Mouse (Mus musculus) MEL (cell line): ENCODE results near the gene Fam45a. TPM values are rescaled to one million over a fixed set of nuclear protein-coding genes. Genes with fewer than 3 reads are reported as not detected.

Experiments
- DNase-seq: peaks from one replicate; pipeline ENCODE4 v3.0.0; 2011; ENCODE audit warnings: low read depth, low spot score
- H3K27ac ChIP-seq: 2 replicates; pipeline ENCODE4 v1.5.1; 2012; ENCODE audit warnings: low read depth, mild to moderate bottlenecking, control low read depth, low read length, moderate library complexity; ENCODE audit not compliant: control insufficient read depth
- H3K27me3 ChIP-seq, 2 experiments: fragments of 150-350 bp in 1 of 2; sonication (generic) in 1 of 2; 2 replicates each; pipeline ENCODE4 v1.6.1; 2012; ENCODE audit warnings: low read length in 2 of 2, mild to moderate bottlenecking in 2 of 2, improper control_type of control experiment in 1 of 2, moderate library complexity in 1 of 2; ENCODE audit not compliant: insufficient read depth in 2 of 2, control insufficient read depth in 1 of 2
- H3K36me3 ChIP-seq, 2 experiments: 2 replicates each; pipeline ENCODE4 v1.6.1; 2012 to 2014; ENCODE audit warnings: low read length in 2 of 2, improper control_type of control experiment in 1 of 2, inconsistent platforms in 1 of 2, mild to moderate bottlenecking in 1 of 2; ENCODE audit not compliant: insufficient read depth in 2 of 2, control insufficient read depth in 1 of 2
- H3K4me1 ChIP-seq, 2 experiments: fragments of 150-350 bp in 1 of 2; sonication (generic) in 1 of 2; 2 replicates each; pipeline ENCODE4 v1.6.1; 2012; ENCODE audit warnings: low read length in 2 of 2, improper control_type of control experiment in 1 of 2, mild to moderate bottlenecking in 1 of 2; ENCODE audit not compliant: insufficient read depth in 2 of 2, control insufficient read depth in 1 of 2
- H3K4me3 ChIP-seq, 2 experiments: fragments of 150-350 bp in 1 of 2; sonication (generic) in 1 of 2; 2 replicates each; pipeline ENCODE4 v1.5.1; 2012; ENCODE audit warnings: low read depth in 2 of 2, low read length in 2 of 2, mild to moderate bottlenecking in 2 of 2, moderate library complexity in 2 of 2, control low read depth in 1 of 2, improper control_type of control experiment in 1 of 2; ENCODE audit not compliant: control insufficient read depth in 1 of 2, insufficient read depth in 1 of 2
- H3K79me2 ChIP-seq: 2 replicates; pipeline ENCODE4 v1.6.1; 2012; ENCODE audit warnings: mild to moderate bottlenecking, low read length, moderate library complexity; ENCODE audit not compliant: control insufficient read depth, poor library complexity, insufficient read depth
- H3K9ac ChIP-seq: 2 replicates; pipeline ENCODE4 v1.6.1; 2012; ENCODE audit warnings: low read depth, mild to moderate bottlenecking, control low read depth, low read length, moderate library complexity; ENCODE audit not compliant: control insufficient read depth, poor library complexity, severe bottlenecking
- H3K9me3 ChIP-seq: fragments of 150-350 bp; sonication (generic); replicated peaks from 2 replicates; pipeline ENCODE4 v1.6.1; 2012; ENCODE audit warnings: mild to moderate bottlenecking, low read length, improper control_type of control experiment, moderate library complexity; ENCODE audit not compliant: insufficient read depth
- BHLHE40 ChIP-seq: IDR thresholded peaks from 2 replicates; pipeline ENCODE4 v1.6.1; 2012; ENCODE audit warnings: low read depth, mild to moderate bottlenecking, inconsistent platforms, low read length, improper control_type of control experiment, borderline replicate concordance
- CHD1 ChIP-seq: IDR thresholded peaks from 2 replicates; pipeline ENCODE4 v1.6.1; 2012; ENCODE audit warnings: low read depth, mild to moderate bottlenecking, inconsistent platforms, low read length, improper control_type of control experiment
- CTCF ChIP-seq, 3 experiments: IDR thresholded peaks in 2 of 3; conservative IDR thresholded peaks in 1 of 3; 2 replicates each; pipeline ENCODE4 v1.5.1; 2011 to 2012; ENCODE audit warnings: low read length in 3 of 3, low read depth in 2 of 3, mild to moderate bottlenecking in 2 of 3, improper control_type of control experiment in 1 of 3, inconsistent platforms in 1 of 3, mixed read lengths in 1 of 3, moderate library complexity in 1 of 3; ENCODE audit not compliant: control insufficient read depth in 1 of 3, insufficient read depth in 1 of 3, poor library complexity in 1 of 3, severe bottlenecking in 1 of 3
- E2F4 ChIP-seq: IDR thresholded peaks from 2 replicates; pipeline ENCODE4 v1.6.1; 2011; ENCODE audit warnings: low read depth, low read length, improper control_type of control experiment, borderline replicate concordance
- ELF1 ChIP-seq: IDR thresholded peaks from 2 replicates; pipeline ENCODE4 v1.6.1; 2014; ENCODE audit warnings: low read depth, mild to moderate bottlenecking, inconsistent platforms, low read length, improper control_type of control experiment, moderate library complexity
- ETS1 ChIP-seq: IDR thresholded peaks from 2 replicates; pipeline ENCODE4 v1.6.1; 2012; ENCODE audit warnings: low read depth, mild to moderate bottlenecking, inconsistent platforms, low read length, improper control_type of control experiment, moderate library complexity
- GABPA ChIP-seq: IDR thresholded peaks from 2 replicates; pipeline ENCODE4 v1.6.1; 2012; ENCODE audit warnings: low read depth, mild to moderate bottlenecking, inconsistent platforms, low read length, improper control_type of control experiment, moderate library complexity
- GATA1 ChIP-seq: IDR thresholded peaks from 2 replicates; pipeline ENCODE4 v1.6.1; 2011; ENCODE audit warnings: low read depth, low read length, improper control_type of control experiment
- HCFC1 ChIP-seq: IDR thresholded peaks from 2 replicates; pipeline ENCODE4 v1.6.1; 2012; ENCODE audit warnings: low read depth, mild to moderate bottlenecking, inconsistent platforms, low read length, improper control_type of control experiment, moderate library complexity
- JUND ChIP-seq: IDR thresholded peaks from 2 replicates; pipeline ENCODE4 v1.6.1; 2011; ENCODE audit warnings: low read depth, mild to moderate bottlenecking, improper control_type of control experiment, low read length
- KAT2A ChIP-seq: conservative IDR thresholded peaks from 2 replicates; pipeline ENCODE4 v1.6.1; 2012; ENCODE audit warnings: low read depth, low read length, improper control_type of control experiment, inconsistent platforms
- MAFK ChIP-seq: IDR thresholded peaks from 2 replicates; pipeline ENCODE4 v1.6.1; 2011; ENCODE audit warnings: low read depth, mild to moderate bottlenecking, low read length, improper control_type of control experiment, borderline replicate concordance
- MAX ChIP-seq: IDR thresholded peaks from 2 replicates; pipeline ENCODE4 v1.6.1; 2011; ENCODE audit warnings: low read length, improper control_type of control experiment
- MEF2A ChIP-seq: IDR thresholded peaks from 2 replicates; pipeline ENCODE4 v1.6.1; 2014; ENCODE audit warnings: low read depth, mild to moderate bottlenecking, inconsistent platforms, low read length, improper control_type of control experiment; ENCODE audit not compliant: poor library complexity, insufficient replicate concordance, severe bottlenecking; ENCODE audit errors: extremely low read depth
- MYB ChIP-seq: IDR thresholded peaks from 2 replicates; pipeline ENCODE4 v1.6.1; 2011; ENCODE audit warnings: mild to moderate bottlenecking, low read depth, low read length, improper control_type of control experiment
- MYC ChIP-seq: IDR thresholded peaks from 2 replicates; pipeline ENCODE4 v1.6.1; 2011; ENCODE audit warnings: low read depth, mild to moderate bottlenecking, low read length, improper control_type of control experiment, moderate library complexity
- NELFE ChIP-seq: IDR thresholded peaks from 2 replicates; pipeline ENCODE4 v1.6.1; 2011; ENCODE audit warnings: low read depth, low read length, improper control_type of control experiment
- NRF1 ChIP-seq: IDR thresholded peaks from 2 replicates; pipeline ENCODE4 v1.6.1; 2014; ENCODE audit warnings: low read depth, mild to moderate bottlenecking, inconsistent platforms, low read length, improper control_type of control experiment, moderate library complexity; ENCODE audit not compliant: poor library complexity, insufficient read depth, severe bottlenecking
- POLR2A ChIP-seq, 2 experiments: IDR thresholded peaks; 2 replicates each; pipeline ENCODE4 v1.6.1; 2011 to 2012; ENCODE audit warnings: low read length in 2 of 2, mild to moderate bottlenecking in 2 of 2, control low read depth in 1 of 2, improper control_type of control experiment in 1 of 2, low read depth in 1 of 2, moderate library complexity in 1 of 2; ENCODE audit not compliant: control insufficient read depth in 1 of 2, insufficient read depth in 1 of 2, poor library complexity in 1 of 2
- POLR2AphosphoS2 ChIP-seq: IDR thresholded peaks from 2 replicates; pipeline ENCODE4 v1.6.1; 2011; ENCODE audit warnings: low read length, improper control_type of control experiment
- RAD21 ChIP-seq: IDR thresholded peaks from 2 replicates; pipeline ENCODE4 v1.6.1; 2011; ENCODE audit warnings: mild to moderate bottlenecking, low read depth, low read length, improper control_type of control experiment
- RCOR1 ChIP-seq: IDR thresholded peaks from 2 replicates; pipeline ENCODE4 v1.6.1; 2012; ENCODE audit warnings: low read depth, mild to moderate bottlenecking, inconsistent platforms, low read length, improper control_type of control experiment
- SIN3A ChIP-seq: IDR thresholded peaks from 2 replicates; pipeline ENCODE4 v1.6.1; 2012; ENCODE audit warnings: low read length, improper control_type of control experiment, inconsistent platforms
- SMC3 ChIP-seq: IDR thresholded peaks from 2 replicates; pipeline ENCODE4 v1.6.1; 2011; ENCODE audit warnings: low read depth, low read length, improper control_type of control experiment
- TAL1 ChIP-seq: IDR thresholded peaks from 2 replicates; pipeline ENCODE4 v1.6.1; 2012; ENCODE audit warnings: mild to moderate bottlenecking, inconsistent platforms, low read length, moderate library complexity, mixed read lengths
- TBP ChIP-seq: IDR thresholded peaks from 2 replicates; pipeline ENCODE4 v1.8.0; 2011; ENCODE audit warnings: low read depth, low read length, improper control_type of control experiment
- TCF12 ChIP-seq: IDR thresholded peaks from 2 replicates; pipeline ENCODE4 v1.6.1; 2014; ENCODE audit warnings: low read depth, mild to moderate bottlenecking, inconsistent platforms, low read length, improper control_type of control experiment, moderate library complexity
- UBTF ChIP-seq: IDR thresholded peaks from 2 replicates; pipeline ENCODE4 v1.6.1; 2012; ENCODE audit warnings: low read depth, mild to moderate bottlenecking, inconsistent platforms, low read length, improper control_type of control experiment, moderate library complexity, borderline replicate concordance; ENCODE audit not compliant: insufficient read depth
- USF1 ChIP-seq: IDR thresholded peaks from 2 replicates; pipeline ENCODE4 v1.6.1; 2014; ENCODE audit warnings: low read depth, mild to moderate bottlenecking, inconsistent platforms, low read length, improper control_type of control experiment, moderate library complexity
- USF2 ChIP-seq, 2 experiments: IDR thresholded peaks; 2 replicates each; pipeline ENCODE4 v1.6.1; 2011 to 2012; ENCODE audit warnings: improper control_type of control experiment in 2 of 2, low read length in 2 of 2, borderline replicate concordance in 1 of 2, inconsistent platforms in 1 of 2, low read depth in 1 of 2, mild to moderate bottlenecking in 1 of 2; ENCODE audit not compliant: insufficient read depth in 1 of 2
- ZC3H11A ChIP-seq: IDR thresholded peaks from 2 replicates; pipeline ENCODE4 v1.6.1; 2012; ENCODE audit warnings: low read depth, mild to moderate bottlenecking, inconsistent platforms, low read length, improper control_type of control experiment
- ZKSCAN1 ChIP-seq: IDR thresholded peaks from 2 replicates; pipeline ENCODE4 v1.6.1; 2012; ENCODE audit warnings: low read depth, mild to moderate bottlenecking, inconsistent platforms, low read length, improper control_type of control experiment, moderate library complexity
- ZMIZ1 ChIP-seq: IDR thresholded peaks from 2 replicates; pipeline ENCODE4 v1.6.1; 2012; ENCODE audit warnings: low read depth, mild to moderate bottlenecking, inconsistent platforms, low read length, improper control_type of control experiment, moderate library complexity
- ZNF384 ChIP-seq: IDR thresholded peaks from 2 replicates; pipeline ENCODE4 v1.6.1; 2012; ENCODE audit warnings: low read depth, mild to moderate bottlenecking, inconsistent platforms, low read length, improper control_type of control experiment
- polyA plus RNA-seq, 2 experiments: library from polyadenylated mRNA; stranded (reverse) in 1 of 2; unstranded in 1 of 2; fragments of >175 nt in 1 of 2; fragments of >200 nt in 1 of 2; gene quantifications; 2 replicates each; pipeline versions ENCODE4 v1.2.1 to v1.2.4; 2012; ENCODE audit warnings: low replicate concordance in 2 of 2, low read depth in 1 of 2; ENCODE audit not compliant: insufficient read length in 2 of 2, insufficient read depth in 1 of 2, missing spikeins in 1 of 2
- total RNA-seq: library from RNA; depleted of rRNA; stranded (reverse); fragments of 300-350 nt; gene quantifications from 2 replicates; pipeline ENCODE4 v1.2.3, GENCODE M21; 2012

The Fam45a gene
- total and polyA plus RNA-seq, 3 experiments = 12.1 to 20.4 TPM; not detected in 1

DNA sequence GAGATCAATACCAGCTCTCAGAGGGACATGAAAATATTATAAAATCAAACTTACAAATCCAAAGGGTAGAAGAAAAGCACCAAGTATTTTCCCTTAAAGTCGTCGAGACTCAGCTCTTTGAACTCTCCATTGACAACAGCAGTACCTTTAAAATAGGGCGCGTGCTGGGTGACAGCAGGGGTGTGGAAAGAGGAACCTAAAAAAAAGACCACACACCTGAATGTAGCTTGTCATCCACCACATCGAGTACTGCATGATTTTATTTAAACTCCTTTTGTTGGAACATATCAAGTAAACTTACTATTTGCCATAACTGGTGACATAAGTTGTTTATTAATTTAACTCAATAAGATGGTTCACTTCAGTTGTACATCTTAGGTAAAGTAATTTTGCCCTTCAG is 60.0 kb downstream of the Fam45a start (continued):
- TF ChIP-seq NRF1 = no peak

DNA sequence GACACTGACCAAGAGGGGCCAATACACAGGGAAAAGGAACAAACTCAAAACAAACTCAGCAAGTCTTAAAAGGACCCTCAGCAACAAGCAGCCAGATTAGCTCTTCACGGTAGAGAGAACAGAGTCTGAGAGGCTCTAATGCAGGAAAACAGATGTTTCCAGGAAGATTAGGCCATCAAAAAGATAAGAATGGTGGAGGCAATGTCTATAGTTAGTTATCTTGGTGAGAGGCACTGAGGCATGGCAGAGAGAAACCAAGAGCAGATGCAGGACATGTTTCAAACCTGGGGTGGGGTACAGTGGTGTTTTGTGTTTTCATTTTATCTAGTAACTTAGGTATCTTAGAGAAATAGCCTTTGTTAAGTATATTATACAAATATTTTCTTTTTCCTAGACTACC is 60.9 kb downstream of the Fam45a start:
- peak overlapping the region; percentile 8 to 11; a peak in 2 of 4 replicates for H3K4me3 ChIP-seq
- peak overlapping the region; percentile 96 for H3K27ac ChIP-seq
- peaks cover 34 to 41% of the 10 kb centered on the region in 2 experiments for H3K36me3 ChIP-seq
- H3K9ac ChIP-seq = peak overlapping the region; percentile 72
- peaks cover 22 to 26% of the 10 kb centered on the region in 2 experiments for H3K4me1 ChIP-seq
- H3K27me3 ChIP-seq = no peaks in the 10 kb centered on the region
- peaks cover 18% of the 10 kb centered on the region for H3K79me2 ChIP-seq
- peak; percentile 93 for DNase-seq
- H3K9me3 ChIP-seq = no peaks in the 10 kb centered on the region
- TF ChIP-seq CTCF (IDR thresholded peaks at IDR 0.05 in 2 of 3, conservative IDR thresholded peaks at IDR 0.05 in 1 of 3; ENCODE audit: control insufficient read depth in 1 of 3, insufficient read depth in 1 of 3, low read depth in 2 of 3, low read length in 3 of 3, poor library complexity in 1 of 3, severe bottlenecking in 1 of 3) = no peak
- TF ChIP-seq ZMIZ1 = peak; percentile 88
- no peak for TF ChIP-seq UBTF
- peak; percentile 99 for TF ChIP-seq TCF12
- no peak for TF ChIP-seq ELF1
- 0 out of 2 replicates have a peak, but pooled peaks have one; percentile 25 for TF ChIP-seq NRF1
- peak; percentile 98 for TF ChIP-seq ETS1
- peak; percentile 36; the same call in 1 of the 2 replicates for TF ChIP-seq MYB
- TF ChIP-seq BHLHE40 = peak; percentile 74
- peak; percentile 58 for TF ChIP-seq ZNF384
- no peak; the same call in 1 of the 2 replicates for TF ChIP-seq E2F4
- TF ChIP-seq GABPA = no peak
- peak; percentile 100 for TF ChIP-seq GATA1
- TF ChIP-seq HCFC1 = peak; percentile 60; the same call in 1 of the 2 replicates
- TF ChIP-seq RCOR1 = peak; percentile 97
- peak; percentile 89 for TF ChIP-seq MYC
- TF ChIP-seq MAFK = peak; percentile 89; the same call in 1 of the 2 replicates
- TF ChIP-seq ZC3H11A = peak; percentile 47
- TF ChIP-seq MAX = peak; percentile 71
- TF ChIP-seq USF1 = 0 out of 2 replicates have a peak, but pooled peaks have one; percentile 48
- peak; percentile 96 for TF ChIP-seq SIN3A
- peak; percentile 83; the same call in 1 of the 2 replicates for TF ChIP-seq JUND
- peak; percentile 54; the same call in 1 of the 2 replicates for TF ChIP-seq KAT2A
- no peak for TF ChIP-seq RAD21
- TF ChIP-seq CHD1 = no peak
- TF ChIP-seq SMC3 = peak; percentile 31
- TF ChIP-seq POLR2AphosphoS2 = peak; percentile 75; the same call in 1 of the 2 replicates
- peak; percentile 80 for TF ChIP-seq TBP
- peak; percentile 79; the same call in 1 of the 2 replicates for TF ChIP-seq MEF2A
- TF ChIP-seq TAL1 = peak; percentile 99
- TF ChIP-seq POLR2A (IDR thresholded peaks at IDR 0.05; ENCODE audit: control insufficient read depth in 1 of 2, insufficient read depth in 1 of 2, low read depth in 1 of 2, low read length in 2 of 2, poor library complexity in 1 of 2) = peak in 1 of 2 experiments; percentile 39; a peak in 2 of 4 replicates
- no peak for TF ChIP-seq NELFE
- TF ChIP-seq ZKSCAN1 = no peak
- no peak for TF ChIP-seq USF2 (IDR thresholded peaks at IDR 0.05; ENCODE audit: borderline replicate concordance in 1 of 2, insufficient read depth in 1 of 2, low read depth in 1 of 2, low read length in 2 of 2)
